Mouse (Mus musculus) olfactory bulb, adult 2 months (tissue): ENCODE measurements around the gene Acox3.

ENCODE experiments used
- CTCF ChIP-seq: fragments of 200-500 bp; IDR thresholded peaks from 2 replicates; pipeline ENCODE4 v1.5.1; 2012; ENCODE audit warnings: low read depth, mild to moderate bottlenecking, low read length, moderate library complexity; ENCODE audit not compliant: insufficient read depth
- POLR2A ChIP-seq: fragments of 200-500 bp; IDR thresholded peaks from 2 replicates; pipeline ENCODE4 v1.6.1; 2012; ENCODE audit warnings: mild to moderate bottlenecking, low read depth, low read length, moderate library complexity; ENCODE audit not compliant: insufficient read depth

- TF ChIP-seq CTCF (no peak), POLR2A (no peak)
These were observed 59.2 kb downstream of the Acox3 start for GRCm38 (mm10) chr5:35641961-35642584.
